Mouse (Mus musculus): ENCODE results near the gene Cxcl2.

Gene Cxcl2

DNA sequence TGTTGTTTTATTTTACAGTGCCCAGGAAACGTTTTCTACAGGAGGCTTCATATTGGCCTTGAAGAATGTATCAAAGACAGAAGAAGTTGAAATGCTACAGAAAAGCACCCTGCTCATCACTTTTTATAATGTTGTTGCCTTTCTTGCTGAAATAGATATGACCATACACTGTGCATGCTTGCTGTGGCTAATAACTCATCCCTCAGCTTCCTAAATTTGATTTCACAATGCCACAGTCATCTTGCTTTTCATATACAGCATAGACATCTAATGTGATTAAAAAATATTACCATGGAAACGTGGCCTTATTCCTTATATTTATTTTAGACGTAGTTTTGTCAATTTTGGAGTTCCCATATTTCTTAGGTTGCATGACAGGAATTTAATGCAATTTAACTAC lies 6.2 kb upstream of the Cxcl2 start:
- no peak for DNase-seq

GRCm38 (mm10) chr5:90899308-90899707 lies 4.4 kb upstream of the Cxcl2 start:
- no peak for DNase-seq

DNA sequence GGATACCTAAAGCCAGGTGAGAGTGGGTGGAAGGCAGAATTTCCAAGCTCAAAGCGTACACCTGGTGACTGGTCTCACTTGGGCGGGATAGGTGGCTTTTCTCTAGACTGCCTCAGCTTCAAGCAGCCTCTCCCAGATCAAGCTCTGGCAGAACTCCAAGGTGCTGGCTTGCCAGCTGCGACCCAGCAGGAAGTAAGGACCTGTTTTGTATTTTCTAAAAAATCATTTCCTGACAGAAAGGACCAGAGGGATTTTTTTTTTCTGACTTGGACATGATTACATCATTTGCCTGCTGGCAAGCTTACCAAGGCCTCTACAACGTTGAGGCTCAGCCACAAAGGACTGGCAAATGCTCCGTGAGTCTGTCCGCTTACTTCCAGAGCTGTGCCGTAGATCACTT lies 3.5 kb upstream of the Cxcl2 start:
- peak; percentile 35 to 52 for DNase-seq

GRCm38 (mm10) chr5:90900688-90901087 lies 3.0 kb upstream of the Cxcl2 start:
- DNase-seq, result no peak

DNA sequence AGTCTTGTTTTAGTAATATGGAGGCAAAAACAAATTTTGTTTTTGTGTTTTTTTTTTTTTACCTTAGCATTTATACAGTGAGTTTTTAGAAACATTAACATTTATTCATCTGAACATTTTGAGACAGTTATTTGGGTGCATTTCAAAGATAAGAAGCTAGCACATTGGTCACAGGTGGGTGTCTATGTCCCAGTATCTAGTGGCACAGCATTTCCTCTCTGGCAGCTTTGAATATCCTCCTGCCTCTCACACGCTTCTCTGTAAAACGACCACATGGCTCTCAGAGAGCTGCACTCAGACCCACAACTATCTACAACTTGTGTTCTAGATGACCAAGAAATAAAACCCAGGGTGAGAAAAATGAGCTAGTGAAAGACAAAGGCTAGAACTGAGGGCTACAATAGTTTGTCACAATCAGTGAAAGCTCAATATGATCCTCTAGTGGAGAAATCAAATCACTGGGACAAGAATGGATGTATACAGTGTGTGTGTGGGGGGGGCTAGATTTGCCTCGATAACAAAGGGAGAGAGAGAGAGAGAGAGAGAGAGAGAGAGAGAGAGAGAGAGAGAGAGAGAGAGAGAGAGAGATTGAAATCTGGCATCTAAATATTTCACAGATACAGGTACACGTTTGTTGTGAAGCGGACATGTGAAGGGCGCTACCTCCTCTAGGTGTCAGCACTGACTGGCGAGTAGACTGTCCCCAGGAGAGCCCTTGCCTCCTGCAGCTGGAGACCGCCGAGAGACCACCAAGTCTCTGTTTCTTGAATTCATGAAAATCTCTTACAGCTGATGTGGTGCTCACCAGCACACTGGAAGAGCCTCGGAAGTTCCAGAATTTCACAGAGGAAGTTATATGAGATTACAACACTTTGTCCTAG lies 1.1 kb upstream of the Cxcl2 start:
- DNase-seq, result no peak

DNA sequence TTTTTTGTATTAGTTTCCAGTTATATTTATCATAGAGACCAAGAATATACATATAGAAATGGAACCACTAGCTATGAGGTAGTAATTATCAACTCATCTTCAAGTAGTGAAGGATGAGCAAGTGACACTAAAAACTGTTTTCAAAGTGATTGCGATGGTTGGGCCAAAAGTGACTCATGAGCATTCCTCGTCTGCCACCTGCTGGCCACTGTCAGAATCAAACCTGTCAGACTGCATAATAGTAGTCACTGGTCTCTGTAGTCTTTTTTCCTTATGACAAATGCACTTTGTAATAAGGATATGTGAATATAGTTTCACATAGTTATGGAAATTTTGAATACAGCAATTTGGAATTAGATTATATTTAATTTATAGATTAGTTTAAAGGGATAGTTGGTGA lies 5.3 kb downstream of the Cxcl2 start:
- DNase-seq, result peak; percentile 19 to 74

GRCm38 (mm10) chr5:90919495-90919894 lies 15.8 kb downstream of the Cxcl2 start:
- no peak for DNase-seq

- DNase-seq, result no peak
These were observed 19.3 kb downstream of the Cxcl2 start for GRCm38 (mm10) chr5:90922958-90923357.

GRCm38 (mm10) chr5:90930546-90930945 lies 26.9 kb downstream of the Cxcl2 start:
- DNase-seq, result no peak

- peak; percentile 68 to 77 for DNase-seq
These were observed 27.5 kb downstream of the Cxcl2 start, which contains the start of gene Mthfd2l for GRCm38 (mm10) chr5:90930971-90931851. Mthfd2l (plus strand) TSS chr5:90931117.

- no peak for DNase-seq
These were observed 28.2 kb downstream of the Cxcl2 start for GRCm38 (mm10) chr5:90931911-90932310.

GRCm38 (mm10) chr5:90936706-90937105 lies 33.0 kb downstream of the Cxcl2 start:
- no peak for DNase-seq

DNA sequence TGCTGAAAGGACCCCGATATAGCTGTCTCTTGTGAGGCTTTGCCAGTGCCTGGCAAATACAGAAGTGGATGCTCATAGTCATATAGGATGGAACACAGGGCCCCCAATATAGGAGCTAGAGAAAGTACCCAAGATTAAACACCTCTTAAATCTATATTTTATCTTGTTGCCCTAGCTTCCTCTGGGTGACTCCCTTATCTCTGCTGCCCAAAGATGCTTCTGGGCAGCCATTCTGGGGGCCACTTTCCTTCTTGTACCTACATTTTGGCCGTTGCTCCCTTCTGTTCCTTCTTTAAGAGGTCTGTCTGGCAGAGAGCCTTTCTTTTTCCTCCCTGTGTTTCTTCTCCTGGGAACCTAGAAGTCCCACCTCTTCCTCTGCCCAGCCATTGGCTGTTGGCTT lies 41.8 kb downstream of the Cxcl2 start:
- no peak for DNase-seq

DNA sequence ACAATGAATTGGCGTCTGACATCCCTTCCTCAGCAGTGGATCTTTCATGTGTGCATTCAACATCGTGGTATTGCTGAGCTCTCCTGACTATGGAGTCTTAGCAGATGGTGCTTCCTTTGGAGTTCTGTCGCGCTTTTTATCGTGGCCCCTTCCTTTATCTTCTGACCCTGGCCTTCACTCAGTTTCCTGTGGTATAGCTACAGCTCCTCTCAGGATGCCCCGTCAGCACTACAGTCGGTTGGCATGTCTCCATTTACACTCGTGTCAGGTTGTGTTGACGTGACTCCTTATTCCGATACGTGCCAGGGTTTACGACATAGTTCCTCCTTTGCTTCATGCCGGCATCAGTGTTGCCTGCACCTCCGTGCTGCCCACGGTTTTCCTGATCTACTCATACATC lies 45.8 kb downstream of the Cxcl2 start:
- DNase-seq, result no peak

GRCm38 (mm10) chr5:90951475-90951874 lies 47.8 kb downstream of the Cxcl2 start:
- peak; percentile 43 to 55 for DNase-seq

DNA sequence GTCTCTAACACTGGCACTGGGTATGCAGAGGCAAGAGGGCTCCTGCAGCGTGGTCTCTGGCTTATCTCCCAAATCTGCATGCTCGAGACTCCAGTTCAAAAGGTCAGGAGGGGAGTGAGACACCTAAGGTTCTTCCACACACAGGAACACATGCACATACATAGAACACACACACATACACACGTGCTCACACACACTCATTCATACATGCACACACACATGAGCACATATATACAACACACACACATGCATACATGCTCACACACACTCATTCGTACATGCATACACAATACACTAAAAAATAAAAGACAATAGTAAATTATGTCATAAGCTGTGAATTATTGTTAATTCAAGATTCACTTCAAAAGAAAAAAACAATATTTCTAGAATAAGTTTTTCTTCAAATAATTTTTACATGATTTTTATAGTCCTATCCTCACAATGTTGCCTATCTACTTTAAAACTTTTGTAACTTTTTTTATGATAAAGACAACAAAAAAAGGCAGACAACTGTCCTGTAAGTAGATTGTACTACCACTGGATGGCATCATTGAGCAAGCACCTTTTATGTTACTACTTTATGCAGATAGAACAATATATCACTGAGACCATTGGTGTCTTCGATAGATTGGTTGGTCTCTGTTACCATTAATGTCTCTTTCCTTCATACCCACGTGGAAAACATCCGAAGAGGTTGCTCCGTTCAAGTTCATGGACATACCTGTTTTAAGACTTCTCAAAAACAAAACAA lies 49.2 kb downstream of the Cxcl2 start:
- DNase-seq, result no peak

All from kidney, adult 8-10 months (tissue).